Mouse (Mus musculus) T-helper 17 cell (primary cell): ENCODE measurements around the gene Atxn10.
"Not testable (repeated sequence)": the region's sequence is repeated elsewhere in the genome, so short reads cannot be mapped to it uniquely, and the experiment has no call there.

ENCODE experiments used
- in situ Hi-C, 2 experiments: fragments of 300-600 bp; cut with MboI, MseI; formaldehyde crosslinking; loops; 1 replicate in 1 of 2; 2 replicates in 1 of 2; pipeline ENCODE4 v1.15.1; 2025; ENCODE audit warnings: high pct_unique_total_duplicates in 2 of 2

Gene Atxn10

GRCm38 (mm10) chr15:85333511-85333910 is 2.5 kb upstream of the Atxn10 start:
- in situ Hi-C loops, result not testable (repeated sequence)

GRCm38 (mm10) chr15:85334234-85334633 is 1.8 kb upstream of the Atxn10 start:
- in situ Hi-C loops, result no loop called here

- in situ Hi-C loops, result loop anchor here in 1 of 2 experiments (5.0 kb wide), 1 partner anchor 1769 kb away; no protein-coding TSS in a partner anchor
Measured at GRCm38 (mm10) chr15:85336301-85336991, 401 bp downstream of the Atxn10 start.

- in situ Hi-C loops, result loop anchor here in 1 of 2 experiments (5.0 kb wide), 1 partner anchor 1770 kb away; no protein-coding TSS in a partner anchor
Measured at GRCm38 (mm10) chr15:85337219-85337618, 1.2 kb downstream of the Atxn10 start.

GRCm38 (mm10) chr15:85337979-85338378 is 1.9 kb downstream of the Atxn10 start:
- in situ Hi-C loops, result loop anchor here in 1 of 2 experiments (5.0 kb wide), 1 partner anchor 1771 kb away; no protein-coding TSS in a partner anchor

- in situ Hi-C loops, result no loop called here
Measured at GRCm38 (mm10) chr15:85342246-85342645, 6.2 kb downstream of the Atxn10 start.

- in situ Hi-C loops, result loop anchor here in 1 of 2 experiments (5.0 kb wide), 1 partner anchor 73 kb away; no protein-coding TSS in a partner anchor
Measured at GRCm38 (mm10) chr15:85344673-85345072, 8.6 kb downstream of the Atxn10 start.

GRCm38 (mm10) chr15:85347058-85347700 is 11.1 kb downstream of the Atxn10 start:
- in situ Hi-C loops, result loop anchor here in 1 of 2 experiments (5.0 kb wide), 1 partner anchor 70 kb away; no protein-coding TSS in a partner anchor

- in situ Hi-C loops, result no loop called here
Measured at GRCm38 (mm10) chr15:85350144-85350543, 14.1 kb downstream of the Atxn10 start.

GRCm38 (mm10) chr15:85354060-85354459 is 18.0 kb downstream of the Atxn10 start:
- in situ Hi-C loops, result no loop called here

GRCm38 (mm10) chr15:85356112-85356511 is 20.1 kb downstream of the Atxn10 start:
- in situ Hi-C loops, result no loop called here

GRCm38 (mm10) chr15:85357465-85358225 is 21.6 kb downstream of the Atxn10 start:
- in situ Hi-C loops, result no loop called here

GRCm38 (mm10) chr15:85359483-85359882 is 23.4 kb downstream of the Atxn10 start:
- in situ Hi-C loops, result no loop called here

GRCm38 (mm10) chr15:85359901-85360300 is 23.9 kb downstream of the Atxn10 start:
- in situ Hi-C loops, result no loop called here

- in situ Hi-C loops, result no loop called here
Measured at GRCm38 (mm10) chr15:85364366-85364765, 28.3 kb downstream of the Atxn10 start.

- in situ Hi-C loops, result no loop called here
Measured at GRCm38 (mm10) chr15:85366938-85367337, 30.9 kb downstream of the Atxn10 start.

- in situ Hi-C loops, result no loop called here
Measured at GRCm38 (mm10) chr15:85369765-85370164, 33.7 kb downstream of the Atxn10 start.

GRCm38 (mm10) chr15:85373125-85373524 is 37.1 kb downstream of the Atxn10 start:
- in situ Hi-C loops, result no loop called here

- in situ Hi-C loops, result no loop called here
Measured at GRCm38 (mm10) chr15:85383477-85383876, 47.4 kb downstream of the Atxn10 start.

GRCm38 (mm10) chr15:85388696-85389095 is 52.7 kb downstream of the Atxn10 start:
- in situ Hi-C loops, result no loop called here

GRCm38 (mm10) chr15:85389915-85390314 is 53.9 kb downstream of the Atxn10 start:
- in situ Hi-C loops, result no loop called here

- in situ Hi-C loops, result no loop called here
Measured at GRCm38 (mm10) chr15:85395360-85395759, 59.3 kb downstream of the Atxn10 start.
